Mouse (Mus musculus) lung, postnatal 25 days (tissue): ENCODE data around the gene Papss2.

Source experiments
- DNase-seq: peaks from one replicate; pipeline ENCODE4 v3.0.0; 2022; ENCODE audit warnings: low spot score

Gene Papss2

DNA sequence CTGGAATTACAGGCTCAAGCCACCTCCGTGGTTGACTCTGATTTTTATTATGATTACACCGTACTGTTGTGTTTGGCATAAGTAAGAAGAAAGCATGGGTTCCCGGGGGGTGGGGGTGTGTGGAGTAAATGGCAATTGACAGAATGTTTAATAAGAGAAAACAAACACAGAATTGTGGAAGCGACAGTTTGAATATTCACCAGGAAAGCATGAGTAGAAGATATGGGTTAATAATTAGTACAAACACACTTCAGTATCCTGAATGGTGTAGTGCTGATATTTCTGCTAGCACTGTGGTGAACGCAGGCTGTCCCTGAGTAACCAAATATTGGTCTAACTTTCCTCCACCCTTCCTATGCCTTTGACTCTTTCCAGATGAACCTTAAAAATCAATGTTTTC, 3.8 kb downstream of the Papss2 start:
- no peak for DNase-seq

GRCm38 (mm10) chr19:32601033-32601770, 5.6 kb downstream of the Papss2 start:
- DNase-seq = no peak

DNA sequence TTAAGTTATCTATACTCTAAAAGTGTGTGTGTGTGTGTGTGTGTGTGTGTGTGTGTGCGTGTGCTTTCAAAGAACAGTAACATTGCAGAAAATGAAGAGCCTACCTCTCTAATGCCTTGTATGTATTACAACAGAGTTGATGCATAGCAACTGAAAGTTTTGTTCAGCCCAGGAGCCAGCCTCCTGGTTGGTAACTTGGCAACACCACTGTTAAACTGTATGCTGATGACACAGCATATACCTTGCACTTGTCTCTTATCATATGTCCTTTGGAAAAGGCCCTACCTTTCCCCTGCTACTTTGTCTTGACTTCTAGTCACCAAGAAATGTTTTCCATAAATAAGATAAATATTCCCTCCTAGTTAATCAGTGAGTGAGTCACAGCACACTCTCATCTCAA, 7.9 kb downstream of the Papss2 start:
- DNase-seq = no peak

DNA sequence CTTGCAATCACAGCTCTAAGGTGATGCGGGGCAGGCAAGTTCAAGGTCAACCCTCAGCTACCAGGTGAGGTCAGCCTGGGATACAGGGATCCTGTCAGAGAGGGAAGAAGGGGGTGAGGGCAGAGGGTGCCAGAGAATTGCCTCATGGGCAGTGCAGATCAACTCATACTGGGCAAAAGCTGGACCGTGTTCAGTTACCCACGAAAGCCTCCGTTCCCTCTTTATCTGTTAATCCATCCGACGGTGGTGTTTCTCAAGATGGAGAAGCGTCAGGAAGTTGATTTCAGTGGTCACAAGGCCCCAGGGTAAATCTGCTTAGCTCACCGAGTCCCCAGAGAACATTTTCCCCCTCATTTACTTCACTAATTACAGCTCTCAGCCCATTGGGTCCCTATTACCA, 8.5 kb downstream of the Papss2 start:
- DNase-seq = no peak

DNA sequence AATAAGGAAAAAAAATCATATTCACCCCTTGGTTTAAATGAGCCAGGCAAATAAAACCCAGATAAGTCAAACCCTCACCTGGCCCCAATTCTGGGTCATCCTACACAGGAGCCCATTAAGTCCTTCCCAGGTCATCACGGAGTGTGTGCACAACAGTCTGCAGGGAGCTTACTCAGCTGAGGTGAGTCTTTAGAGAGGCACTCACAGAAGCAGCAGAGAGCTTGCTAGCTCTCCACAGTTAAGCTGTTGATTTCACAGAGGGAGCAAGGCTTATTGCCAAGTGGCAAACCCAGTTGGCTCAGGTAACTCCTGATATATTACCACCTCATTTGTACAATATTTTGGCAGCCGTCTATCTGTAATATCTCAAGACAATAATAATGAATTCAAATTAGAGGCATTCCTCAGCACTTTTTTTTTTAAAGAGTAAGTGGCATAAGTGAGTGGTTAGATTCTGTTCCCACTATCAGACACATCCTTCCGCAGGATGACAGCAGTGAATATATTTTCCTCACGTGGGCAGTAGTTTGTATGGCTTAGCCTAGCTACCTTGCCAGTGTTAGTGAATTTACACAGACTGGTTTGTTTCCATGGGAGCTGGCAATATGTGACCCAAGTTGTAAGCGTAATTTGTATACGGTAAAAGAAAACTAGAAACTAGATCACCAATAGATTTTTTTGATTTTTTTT, 9.1 kb downstream of the Papss2 start:
- peak; percentile 19 for DNase-seq

DNA sequence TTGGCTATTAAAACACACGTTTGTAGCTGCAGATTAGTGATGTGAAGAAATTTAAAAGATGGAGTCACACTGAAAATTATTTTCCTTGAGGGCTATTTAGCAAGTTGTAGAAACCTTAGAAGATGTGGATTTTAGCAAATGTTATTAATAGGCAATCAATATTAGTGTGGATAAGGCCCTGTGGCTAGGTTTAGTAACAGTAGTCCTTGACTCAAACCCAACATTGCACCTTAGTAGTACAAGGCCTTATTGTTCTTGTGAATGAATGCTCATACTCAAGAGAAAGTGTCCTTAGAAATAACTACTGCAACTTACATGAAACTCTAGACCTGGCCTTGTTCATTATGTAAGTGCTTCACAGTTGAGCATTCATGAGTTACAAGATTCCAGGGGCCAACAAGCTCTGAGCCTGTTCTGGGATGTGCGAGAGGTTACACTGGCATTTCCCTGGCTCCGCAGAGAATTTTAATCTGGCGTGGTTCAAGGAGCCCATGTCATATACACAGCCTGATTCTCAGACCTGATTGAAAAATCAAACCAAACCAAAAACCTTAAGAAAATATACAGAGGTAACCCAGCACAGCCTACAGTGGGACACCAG, 10.7 kb downstream of the Papss2 start:
- DNase-seq = no peak

- no peak for DNase-seq
Observed at GRCm38 (mm10) chr19:32607036-32607435, 11.4 kb downstream of the Papss2 start.

DNA sequence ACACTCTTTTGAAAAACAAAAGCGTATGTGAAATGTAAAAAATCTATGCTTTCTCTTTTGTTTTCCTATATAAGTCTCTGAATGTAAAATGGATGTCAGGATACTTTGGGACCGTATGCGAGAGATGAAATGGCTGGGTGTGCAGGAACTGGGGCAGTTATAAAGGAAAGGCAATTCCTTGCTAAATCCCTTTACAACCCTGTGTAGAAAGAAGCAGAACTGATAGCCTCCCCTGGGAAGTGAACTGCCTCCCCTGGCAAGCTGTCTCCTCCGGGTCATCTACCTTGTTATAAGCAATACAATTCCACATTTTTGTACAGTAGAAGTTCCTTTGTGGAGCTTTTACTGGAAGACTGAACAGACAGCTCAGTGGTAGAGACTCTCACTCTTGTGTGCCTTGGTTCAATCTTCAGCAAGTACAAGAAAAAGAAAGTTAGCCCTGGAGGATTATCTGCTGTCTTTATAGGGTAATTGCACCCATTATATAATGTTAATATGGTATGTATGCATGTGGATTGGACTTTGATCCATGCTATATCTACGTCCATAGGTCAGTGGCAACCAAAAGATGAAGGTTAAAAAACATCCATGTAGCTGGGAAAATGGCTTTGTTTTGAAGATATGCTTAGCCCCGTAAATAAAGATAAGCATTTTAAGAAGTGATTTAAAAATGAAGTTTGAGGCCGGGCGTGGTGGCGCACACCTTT, 15.9 kb downstream of the Papss2 start:
- no peak for DNase-seq

GRCm38 (mm10) chr19:32614046-32614771, 18.6 kb downstream of the Papss2 start:
- DNase-seq = no peak

GRCm38 (mm10) chr19:32614772-32615099, 19.1 kb downstream of the Papss2 start:
- no peak for DNase-seq

DNA sequence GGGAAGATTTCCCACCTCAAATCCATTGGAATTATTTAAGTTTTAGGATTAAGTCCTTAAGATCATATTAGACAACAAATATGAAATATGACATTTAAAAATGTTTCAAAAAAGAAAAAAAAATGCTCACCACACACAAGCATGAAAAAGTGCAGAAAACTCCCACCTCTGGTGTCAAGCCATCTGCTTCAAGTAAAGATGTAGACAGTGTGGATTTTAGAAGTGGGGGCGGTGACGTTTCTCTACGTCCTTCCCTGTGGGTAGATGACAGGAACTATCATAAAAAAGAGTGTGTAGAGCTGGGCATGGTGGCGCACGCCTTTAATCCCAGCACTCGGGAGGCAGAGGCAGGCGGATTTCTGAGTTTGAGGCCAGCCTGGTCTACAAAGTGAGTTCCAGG, 21.1 kb downstream of the Papss2 start:
- no peak for DNase-seq

DNA sequence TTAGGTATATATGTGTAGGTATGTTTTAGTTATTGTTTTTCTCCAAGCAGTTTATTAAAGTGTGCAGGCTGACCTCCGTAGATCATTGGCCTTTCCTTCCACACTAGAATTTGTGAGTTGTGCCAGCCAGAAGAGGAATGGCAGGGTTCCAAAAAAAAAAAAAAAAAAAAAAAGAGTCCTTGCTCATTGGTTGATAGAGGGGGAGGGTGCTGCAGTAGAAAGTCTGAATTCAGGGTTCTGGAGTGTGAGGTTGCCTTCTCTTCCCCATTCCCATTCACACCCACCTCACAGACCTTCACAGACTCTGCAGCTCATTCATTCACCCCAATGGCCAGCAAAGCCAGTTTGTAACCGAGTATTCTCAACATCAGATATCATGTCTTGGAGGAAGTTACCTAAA, 24.1 kb downstream of the Papss2 start:
- DNase-seq = no peak

DNA sequence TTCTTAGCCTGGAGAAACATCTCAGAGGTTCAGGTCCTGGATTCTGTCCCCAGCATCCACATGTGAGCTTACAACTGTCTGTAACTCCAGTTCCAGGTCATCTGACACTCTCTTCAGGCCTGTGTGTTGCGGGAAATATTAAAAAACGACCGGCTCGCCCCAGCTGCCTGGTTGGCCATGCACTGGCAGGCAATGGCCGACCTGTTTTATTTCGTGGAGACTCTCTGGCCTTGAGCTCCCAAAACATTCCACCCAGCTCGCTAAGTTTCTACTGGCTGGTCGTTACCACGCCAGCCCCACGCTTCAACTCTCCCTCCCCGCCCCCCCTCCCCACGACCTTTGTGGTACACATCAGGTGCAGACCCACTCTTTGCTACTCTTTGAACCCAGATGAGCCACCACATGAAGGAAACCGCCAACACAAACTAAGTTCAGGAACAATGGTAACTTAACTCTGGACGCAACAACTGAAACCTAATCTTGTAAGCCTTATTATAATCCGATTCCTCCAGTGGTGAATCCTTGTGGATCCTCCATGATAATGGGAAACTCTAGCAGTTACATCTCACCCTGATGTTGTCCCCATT, 25.4 kb downstream of the Papss2 start:
- no peak for DNase-seq

DNA sequence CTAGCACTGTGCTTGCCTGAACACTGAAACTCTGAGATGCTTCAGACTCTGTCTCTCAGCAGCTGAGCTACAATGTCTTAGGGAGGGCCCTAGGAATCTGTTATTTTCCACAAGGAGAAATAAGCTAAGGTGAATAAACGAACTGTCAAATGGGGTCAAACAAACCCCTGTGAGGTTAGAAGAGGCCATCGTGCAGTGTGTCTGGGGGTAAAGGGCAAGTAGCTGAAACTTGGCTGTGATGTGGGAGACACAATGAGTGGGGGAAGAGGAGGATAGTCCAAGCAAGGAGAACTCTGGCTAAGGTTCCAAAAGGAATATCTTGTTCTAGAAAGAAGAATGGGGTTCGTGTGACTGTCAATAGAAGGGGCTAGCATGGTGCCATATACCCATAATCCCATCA, 26.6 kb downstream of the Papss2 start:
- no peak for DNase-seq

DNA sequence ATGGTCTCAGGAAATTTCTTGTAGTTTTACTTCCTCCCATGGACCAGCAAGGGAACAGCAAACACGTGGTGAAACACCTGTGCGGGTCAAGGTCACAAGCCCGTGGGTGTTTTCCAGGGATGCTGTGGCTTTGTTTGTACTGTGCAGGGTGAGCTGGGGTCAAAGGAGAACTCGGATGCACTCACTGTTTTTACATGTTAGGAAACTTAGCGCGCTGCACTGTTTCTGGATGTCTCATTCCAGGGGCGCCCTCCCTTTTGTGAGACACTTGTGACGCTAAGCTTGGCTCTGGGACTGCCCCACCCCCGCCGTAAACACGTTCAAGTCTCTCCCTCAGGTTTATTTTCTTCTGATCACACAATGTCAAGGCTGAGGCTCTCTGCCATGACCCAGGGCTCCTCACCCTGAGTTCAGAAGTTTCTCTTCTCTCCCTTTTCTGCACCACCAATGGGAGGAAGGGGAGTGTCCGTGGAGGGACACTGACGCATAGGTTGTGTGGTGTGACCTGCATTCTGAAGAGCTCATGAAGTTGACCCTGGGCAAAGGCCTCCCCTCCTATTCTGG, 31.3 kb downstream of the Papss2 start:
- DNase-seq = no peak

GRCm38 (mm10) chr19:32627631-32628030, 32.0 kb downstream of the Papss2 start:
- DNase-seq = no peak

DNA sequence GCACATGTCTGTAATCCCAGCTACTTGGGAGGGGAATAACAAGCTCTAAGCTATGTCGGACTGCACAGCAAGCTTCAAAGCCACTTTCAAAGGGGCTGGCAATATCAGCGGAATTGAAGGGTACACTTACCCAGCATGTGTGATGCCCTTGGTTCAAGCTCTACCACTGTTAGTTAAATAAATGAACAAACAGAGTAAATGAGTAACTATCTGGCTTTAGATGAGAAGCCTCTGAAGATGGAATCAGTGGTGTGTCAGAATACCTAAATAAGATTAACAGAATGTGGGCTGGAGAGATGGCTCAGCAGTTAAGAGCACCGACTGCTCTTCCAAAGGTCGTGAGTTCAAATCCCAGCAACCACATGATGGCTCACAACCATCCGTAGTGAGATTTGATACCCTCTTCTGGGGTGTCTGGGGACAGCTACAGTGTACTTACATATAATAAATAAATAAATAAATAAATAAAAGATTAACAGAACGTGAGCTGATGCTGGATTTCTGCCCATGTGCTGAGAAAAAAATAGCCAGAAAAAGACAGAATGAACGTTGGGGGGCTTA, 33.1 kb downstream of the Papss2 start:
- no peak for DNase-seq

DNA sequence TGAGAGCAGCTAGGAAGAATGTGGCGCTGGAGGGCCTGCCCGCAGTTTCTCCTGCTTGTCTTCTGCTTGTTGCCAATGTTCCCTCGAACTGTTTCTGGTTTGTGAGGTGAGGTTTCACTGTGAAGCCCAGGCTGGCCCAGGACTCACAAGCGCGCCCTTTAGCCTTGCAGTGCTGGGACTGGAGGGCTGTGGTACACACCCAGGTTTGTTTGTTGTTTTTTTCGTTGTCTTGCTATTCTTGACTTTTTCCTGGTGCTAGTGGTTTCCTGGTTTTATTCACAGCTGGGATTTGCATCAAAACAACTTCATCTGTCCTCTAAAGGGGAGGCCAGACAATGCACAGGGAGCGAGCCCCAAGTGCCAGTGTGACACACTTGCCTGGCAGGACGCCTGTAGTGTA, 39.3 kb downstream of the Papss2 start:
- DNase-seq = no peak

DNA sequence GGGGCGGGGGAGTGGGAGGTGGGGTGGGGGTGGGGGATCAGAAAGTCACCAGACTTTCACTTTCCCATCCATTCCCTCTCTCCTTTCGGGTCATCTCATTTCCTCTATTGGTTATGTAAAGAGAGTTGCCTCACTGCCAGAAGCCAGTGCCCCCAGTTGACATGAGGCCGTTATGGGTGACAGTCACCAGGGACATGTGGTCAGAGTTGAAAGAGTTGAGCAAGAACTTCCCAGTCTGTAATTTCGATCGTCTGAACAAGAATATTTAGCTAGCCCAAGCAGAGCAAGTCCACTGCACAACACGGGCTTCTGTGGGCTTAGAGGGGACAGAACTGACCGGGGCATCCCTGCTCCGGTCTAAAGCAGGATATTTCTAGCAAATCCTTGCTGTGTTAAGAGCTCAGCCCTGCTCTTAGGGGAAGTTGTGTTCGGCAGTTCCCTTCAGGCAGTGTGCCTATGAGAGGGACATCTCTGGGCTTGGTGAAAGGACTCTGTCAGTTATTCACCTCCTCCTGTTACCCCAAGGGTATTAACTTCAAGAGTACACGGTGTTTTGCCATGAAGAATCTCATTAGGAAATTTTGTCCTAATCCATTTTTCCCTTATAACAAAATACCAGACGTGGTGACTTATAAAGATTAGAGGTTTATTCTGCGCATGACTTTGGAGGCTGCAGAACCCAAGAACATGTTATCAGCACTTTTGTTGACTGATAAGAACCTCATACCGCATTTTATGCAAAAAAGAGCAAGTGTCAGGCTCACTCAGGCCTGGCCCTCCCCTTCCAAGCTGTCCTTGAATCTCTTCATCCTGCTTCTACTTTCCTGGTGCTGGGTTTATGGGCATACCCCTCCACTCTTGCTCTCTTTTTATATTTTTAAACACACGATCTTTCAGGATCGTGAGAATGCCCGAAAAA, 42.0 kb downstream of the Papss2 start:
- peak; percentile 53 for DNase-seq

DNA sequence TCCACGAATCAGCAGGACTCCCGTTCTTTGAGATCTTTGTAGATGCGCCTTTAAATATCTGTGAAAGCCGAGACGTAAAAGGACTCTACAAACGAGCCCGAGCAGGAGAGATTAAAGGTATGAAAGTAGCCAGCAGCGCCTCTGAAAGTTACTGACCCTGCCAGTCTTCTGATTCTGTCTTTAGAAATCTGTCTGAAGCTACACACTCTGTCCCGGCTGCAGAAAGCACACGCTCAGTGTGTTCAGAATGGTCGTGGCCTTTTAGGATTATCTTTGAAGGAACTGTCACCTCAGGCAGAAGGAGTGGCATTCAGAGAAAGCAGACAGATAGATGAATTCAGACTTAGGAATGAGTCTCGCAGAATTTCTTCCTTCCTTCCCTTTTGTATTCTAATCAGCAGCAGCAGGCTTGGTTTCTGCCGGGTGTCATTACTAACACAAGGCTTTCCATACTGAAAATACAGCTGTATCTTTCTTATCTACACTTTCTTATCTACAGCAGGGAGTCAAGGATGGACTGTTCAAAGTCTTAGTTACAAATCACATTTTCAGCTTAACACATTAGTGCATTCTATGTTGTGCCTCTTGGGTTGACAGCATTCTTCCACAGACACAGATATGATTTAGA, 42.8 kb downstream of the Papss2 start:
- no peak for DNase-seq
